Mouse (Mus musculus) kidney, adult 18-20 months (tissue): ENCODE results near the gene Tekt5.
A peak's percentile ranks its signal among the peaks of the same experiment; 100 is the strongest.

ENCODE experiments used
- DNase-seq: peaks from one replicate; pipeline ENCODE4 v3.0.0; 2021

Tekt5 gene

GRCm38 (mm10) chr16:10377286-10377685 lies 18.0 kb downstream of the Tekt5 start:
- no peak for DNase-seq

DNA sequence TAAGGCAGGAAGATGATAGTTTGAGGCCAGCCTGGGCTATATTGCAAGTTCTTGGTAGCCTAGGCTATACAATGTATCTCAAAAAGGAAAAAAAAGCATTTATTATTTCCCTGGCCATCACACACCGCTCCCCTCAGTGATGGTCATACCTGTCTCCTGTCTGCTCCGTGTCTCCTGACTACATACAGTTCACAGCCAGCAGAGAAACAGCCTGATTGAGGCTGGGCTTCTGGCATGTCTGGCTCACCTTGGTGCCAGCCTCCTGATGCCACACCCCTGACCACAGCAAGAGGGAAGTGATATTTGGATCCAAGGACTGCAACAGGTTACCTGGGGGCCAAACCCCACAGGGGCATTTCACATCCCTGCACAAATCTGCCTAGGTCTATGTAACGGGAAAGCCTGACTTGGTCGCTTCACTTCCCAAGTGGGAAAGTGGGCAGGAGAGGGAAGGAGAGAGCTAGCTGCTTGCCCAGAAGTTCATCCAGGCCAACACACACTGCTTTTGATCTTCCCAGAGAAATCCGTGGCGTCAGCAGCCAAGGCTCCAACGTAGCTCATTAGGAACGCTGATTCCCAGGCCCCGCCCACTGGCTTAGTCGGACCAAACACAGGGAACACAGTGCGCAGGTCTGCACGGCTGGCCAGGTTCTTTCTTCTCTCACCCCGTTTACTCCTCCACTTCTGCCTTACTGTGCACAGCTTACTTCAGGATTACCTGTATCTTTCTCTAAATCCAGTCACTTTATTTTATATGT lies 20.9 kb downstream of the Tekt5 start:
- DNase-seq = peak; percentile 42

- DNase-seq = no peak
These were observed 22.9 kb downstream of the Tekt5 start for GRCm38 (mm10) chr16:10372372-10372771.

DNA sequence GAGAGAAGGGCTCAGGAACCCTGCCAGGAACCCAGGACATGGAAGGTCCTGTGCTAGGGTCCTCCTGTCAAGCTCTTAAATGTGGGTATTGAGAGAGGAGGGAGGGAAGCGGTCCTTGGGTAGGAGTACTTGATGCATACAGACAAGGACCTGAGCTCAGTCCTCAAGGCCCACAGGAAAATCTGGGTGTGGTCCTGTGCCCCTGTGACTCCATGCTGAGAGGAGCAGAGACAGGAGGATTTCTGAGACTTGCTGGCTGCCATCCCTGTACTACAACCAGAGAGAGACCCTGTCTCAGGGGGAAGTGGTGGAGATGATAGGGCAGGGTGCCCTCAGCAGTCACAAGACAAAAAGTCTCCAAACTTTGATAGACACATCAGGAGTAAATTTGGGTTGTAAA lies 25.3 kb downstream of the Tekt5 start:
- no peak for DNase-seq

GRCm38 (mm10) chr16:10369468-10369934 lies 25.8 kb downstream of the Tekt5 start:
- no peak for DNase-seq

GRCm38 (mm10) chr16:10366240-10367217 lies 28.8 kb downstream of the Tekt5 start:
- no peak for DNase-seq

GRCm38 (mm10) chr16:10365796-10366195 lies 29.5 kb downstream of the Tekt5 start:
- no peak for DNase-seq

GRCm38 (mm10) chr16:10363061-10363460 lies 32.2 kb downstream of the Tekt5 start:
- no peak for DNase-seq

- DNase-seq = no peak
These were observed 36.0 kb downstream of the Tekt5 start for GRCm38 (mm10) chr16:10359241-10359640.

GRCm38 (mm10) chr16:10358010-10358934 lies 37.0 kb downstream of the Tekt5 start:
- DNase-seq = no peak

- no peak for DNase-seq
These were observed 40.3 kb downstream of the Tekt5 start for GRCm38 (mm10) chr16:10355004-10355403.

DNA sequence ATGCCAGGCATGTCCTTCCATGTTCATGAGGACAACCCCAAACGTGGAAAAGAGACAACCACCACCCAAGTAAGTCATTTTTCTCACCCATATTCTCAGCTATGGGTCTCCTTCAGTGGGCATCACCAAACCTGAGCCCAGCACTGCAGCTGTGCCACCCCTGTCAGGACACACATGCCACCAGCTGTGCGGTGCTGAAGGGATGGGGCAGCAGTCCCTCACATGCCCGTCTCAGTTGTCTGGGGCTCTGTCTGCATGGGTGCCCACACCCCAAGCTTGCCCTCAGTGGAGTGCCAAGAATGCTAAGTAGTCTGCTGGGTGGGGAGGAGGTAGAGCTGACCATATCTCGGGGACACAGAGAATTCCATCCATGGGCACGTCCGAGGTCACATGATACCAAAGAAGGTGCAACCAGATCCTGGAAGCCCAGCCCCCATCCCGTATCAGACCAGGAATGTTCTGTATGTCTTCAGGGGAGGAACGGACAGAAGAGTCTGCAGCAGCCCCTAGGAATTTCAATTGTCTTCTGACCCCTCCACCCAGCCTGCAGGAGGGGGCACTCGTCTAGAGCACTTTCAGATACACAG lies 44.1 kb downstream of the Tekt5 start:
- DNase-seq = no peak

- no peak for DNase-seq
These were observed 45.4 kb downstream of the Tekt5 start for GRCm38 (mm10) chr16:10349876-10350275.

DNA sequence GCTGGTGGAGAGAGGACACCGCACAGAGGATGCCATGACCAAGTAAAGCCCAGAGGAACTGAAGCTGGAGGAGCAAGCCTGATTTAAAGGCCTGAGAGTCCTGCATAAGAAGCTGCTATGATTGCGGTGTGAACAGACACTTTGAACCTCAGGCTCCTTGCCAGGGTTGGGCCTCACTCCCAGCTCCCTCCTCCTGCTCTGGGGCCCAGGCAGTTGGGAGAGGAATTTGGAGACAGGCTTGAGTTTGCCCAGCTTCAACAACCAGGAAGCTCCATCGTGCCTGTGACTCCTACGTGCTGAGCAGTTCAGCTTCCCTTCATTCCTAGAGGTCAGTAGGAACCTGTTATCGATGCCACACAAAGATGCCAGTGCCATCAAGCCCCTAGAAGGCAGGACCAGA lies 45.9 kb downstream of the Tekt5 start:
- no peak for DNase-seq

GRCm38 (mm10) chr16:10347551-10347950 lies 47.7 kb downstream of the Tekt5 start:
- no peak for DNase-seq

DNA sequence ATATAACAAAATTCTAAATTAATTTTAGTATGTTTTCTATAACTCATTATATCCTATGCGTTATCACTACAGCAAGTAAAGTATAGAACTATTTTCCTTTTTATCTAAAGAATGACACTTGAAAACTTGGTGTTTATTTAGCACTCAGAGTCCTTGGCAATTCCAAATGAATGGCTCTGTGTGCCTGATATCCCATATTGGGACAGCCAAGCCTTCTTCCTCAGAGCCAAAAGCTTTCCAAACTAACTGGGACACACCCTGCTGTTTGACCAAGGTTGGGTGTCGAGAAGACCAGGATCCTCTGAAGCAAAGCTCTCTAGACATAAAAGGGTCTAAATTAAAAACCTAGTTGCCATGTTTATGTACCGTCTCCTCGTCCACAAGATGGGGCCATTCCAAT lies 54.2 kb downstream of the Tekt5 start:
- no peak for DNase-seq

DNA sequence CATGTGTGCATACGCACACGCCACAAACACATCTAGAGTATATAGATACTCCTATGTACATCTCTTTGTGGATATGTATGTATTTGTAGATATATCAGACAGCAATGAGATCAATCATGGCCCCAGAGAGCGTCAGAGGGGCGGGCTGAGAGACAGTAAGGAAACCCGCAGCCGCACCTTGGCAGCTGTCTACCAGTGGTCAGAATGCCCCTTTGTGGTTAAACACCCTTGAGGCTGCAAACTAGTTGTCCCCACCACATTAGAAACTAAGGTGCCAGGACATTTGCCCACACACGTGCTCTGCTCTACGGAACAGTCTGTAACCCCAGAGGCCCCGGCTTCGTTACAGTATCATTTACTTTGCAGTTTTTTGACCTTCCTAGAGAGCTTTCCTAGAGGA lies 55.4 kb downstream of the Tekt5 start:
- DNase-seq = no peak

- DNase-seq = no peak
These were observed 56.7 kb downstream of the Tekt5 start for GRCm38 (mm10) chr16:10338601-10339000.

GRCm38 (mm10) chr16:10337422-10338197 lies 57.7 kb downstream of the Tekt5 start:
- no peak for DNase-seq

DNA sequence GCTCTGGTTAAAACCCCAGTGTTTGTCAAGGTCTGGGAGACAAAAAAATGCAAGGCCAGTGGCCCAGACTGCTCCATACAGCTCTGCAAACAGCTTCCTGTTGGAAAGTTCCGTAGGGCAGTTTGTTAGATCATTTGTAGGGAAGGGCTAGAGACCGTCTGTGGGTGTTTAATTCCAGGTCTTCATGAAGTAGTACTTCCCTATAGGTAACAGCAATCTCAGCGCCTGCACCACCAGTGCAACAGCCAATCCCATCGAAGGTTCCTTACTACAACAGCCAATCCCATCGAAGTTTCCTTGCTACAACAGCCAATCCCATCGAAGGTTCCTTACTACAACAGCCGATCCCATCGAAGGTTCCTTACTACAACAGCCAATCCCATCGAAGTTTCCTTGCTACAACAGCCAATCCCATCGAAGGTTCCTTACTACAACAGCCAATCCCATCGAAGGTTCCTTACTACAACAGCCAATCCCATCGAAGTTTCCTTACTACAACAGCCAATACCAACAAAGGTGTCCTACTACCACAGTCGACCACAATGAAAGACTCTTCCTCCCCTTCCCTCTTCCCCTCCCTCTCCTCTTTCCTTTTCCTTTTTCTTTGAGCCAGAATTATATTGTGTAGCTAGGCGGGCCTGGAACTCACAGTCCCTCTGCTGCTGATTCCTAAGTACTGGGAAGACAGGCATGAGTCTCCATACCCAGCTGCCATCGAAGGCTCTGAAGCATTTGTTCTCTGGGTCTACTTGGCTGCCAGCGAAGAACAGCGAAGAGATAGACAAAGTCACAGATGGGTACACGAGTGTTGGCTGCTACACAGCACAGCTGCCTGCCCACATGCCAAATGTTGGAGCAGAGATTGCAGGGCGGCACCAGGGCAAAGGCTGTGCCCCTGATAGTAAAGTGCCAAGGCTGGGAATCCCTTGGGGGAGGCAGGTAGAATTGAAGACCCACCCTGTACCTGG lies 58.6 kb downstream of the Tekt5 start:
- DNase-seq = no peak
